Mouse (Mus musculus) adrenal gland, postnatal 14 days (tissue): ENCODE results near the gene Sox1. TPM values are rescaled to one million over a fixed set of nuclear protein-coding genes. Genes with fewer than 3 reads are reported as not detected.
A peak's percentile ranks its signal among the peaks of the same experiment; 100 is the strongest.

Experiments used
- DNase-seq: peaks from one replicate; pipeline ENCODE4 v3.0.0; 2021; ENCODE audit warnings: mixed read lengths
- microRNA-seq, 2 experiments: library from miRNA; unstranded; fragments of <30 nt; microRNA quantifications; one replicate each; pipeline ENCODE4 v1.2.0; 2021
- total RNA-seq: library from RNA; stranded (reverse); gene quantifications from 2 replicates; pipeline ENCODE4 v1.2.3, GENCODE M21; 2021

Sox1 gene
- total RNA-seq, 1 experiment from 2014 or later: not detected

DNA sequence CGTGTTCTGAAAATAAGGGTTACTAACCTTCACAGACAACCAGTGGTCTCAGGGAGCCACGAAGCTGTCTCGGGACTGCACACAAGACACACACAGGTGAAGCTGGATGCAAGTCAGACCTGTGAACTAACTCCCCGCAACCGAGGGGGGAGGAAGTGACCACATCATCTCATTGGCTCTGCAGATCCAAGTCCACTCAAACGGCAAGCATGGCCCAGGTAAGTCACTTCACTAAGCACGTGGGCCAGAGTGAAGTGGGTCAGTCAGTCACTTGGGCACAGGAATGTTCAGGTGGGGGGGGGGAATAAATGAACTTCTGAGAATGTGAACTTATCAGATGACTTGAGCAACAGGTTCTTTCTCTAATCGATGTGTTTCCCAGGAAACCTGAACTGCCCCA lies 30.8 kb downstream of the Sox1 start:
- no peak for DNase-seq

DNA sequence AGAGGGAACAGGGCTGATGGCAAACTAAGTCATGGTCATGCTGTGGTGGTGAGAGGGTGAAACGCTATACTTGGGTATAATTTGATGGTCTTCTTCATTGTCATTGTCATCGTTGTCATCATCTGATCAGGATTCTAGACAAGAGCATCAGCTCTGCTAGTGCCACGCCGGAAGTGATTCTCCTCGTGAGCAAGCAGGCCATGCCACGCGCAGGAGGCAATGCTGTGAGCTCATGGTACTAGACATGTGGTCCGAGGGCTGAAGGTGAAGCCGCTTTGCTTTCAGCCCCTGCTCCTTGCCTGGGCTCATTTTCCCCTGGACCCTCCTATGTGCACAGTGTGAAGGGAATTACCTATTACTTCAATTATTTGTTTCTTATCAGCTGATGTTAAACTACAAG lies 32.3 kb downstream of the Sox1 start:
- no peak for DNase-seq

DNA sequence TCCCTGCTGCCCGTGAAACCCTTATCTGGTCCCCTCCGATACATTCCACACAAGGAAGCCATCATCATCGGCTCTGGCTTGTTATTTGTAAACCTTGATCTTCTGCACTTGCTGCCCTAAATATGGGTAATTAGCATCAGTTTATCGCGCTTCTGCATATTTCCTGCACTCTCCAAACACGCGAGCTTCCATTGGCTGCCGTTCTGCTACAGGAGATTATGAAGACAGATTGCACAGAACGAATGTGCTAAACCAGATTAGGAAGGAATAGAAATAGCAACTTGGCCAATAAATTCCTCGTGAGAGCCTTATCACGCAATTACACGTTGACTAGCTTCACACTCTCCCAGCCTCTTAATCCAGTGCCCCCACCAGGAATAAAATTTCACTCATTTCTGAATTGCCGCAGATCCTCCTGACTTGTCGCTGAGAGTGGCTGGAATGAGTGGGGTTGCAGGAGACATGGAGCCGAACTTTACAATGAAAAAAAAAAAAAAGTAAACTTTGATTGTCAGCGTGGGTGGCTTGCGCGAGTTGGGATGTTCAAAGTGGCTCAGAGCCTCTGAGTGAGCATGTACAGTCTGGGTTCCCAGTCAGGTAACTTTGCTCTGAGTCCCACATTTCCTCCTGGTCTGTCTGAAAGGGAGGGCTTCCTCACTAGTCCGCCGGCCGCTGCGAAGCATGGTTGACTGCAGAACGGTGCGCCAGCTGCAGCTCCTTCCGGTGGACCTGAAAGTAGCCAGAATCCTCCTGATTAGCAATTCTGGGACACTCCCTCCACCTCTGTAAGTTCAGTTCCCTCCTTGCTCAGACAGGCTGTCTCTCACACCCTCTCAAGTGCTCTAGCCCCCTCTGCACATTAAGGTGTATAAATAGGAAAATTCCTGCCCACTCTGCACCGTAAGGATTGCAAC lies 33.0 kb downstream of the Sox1 start:
- DNase-seq: no peak

DNA sequence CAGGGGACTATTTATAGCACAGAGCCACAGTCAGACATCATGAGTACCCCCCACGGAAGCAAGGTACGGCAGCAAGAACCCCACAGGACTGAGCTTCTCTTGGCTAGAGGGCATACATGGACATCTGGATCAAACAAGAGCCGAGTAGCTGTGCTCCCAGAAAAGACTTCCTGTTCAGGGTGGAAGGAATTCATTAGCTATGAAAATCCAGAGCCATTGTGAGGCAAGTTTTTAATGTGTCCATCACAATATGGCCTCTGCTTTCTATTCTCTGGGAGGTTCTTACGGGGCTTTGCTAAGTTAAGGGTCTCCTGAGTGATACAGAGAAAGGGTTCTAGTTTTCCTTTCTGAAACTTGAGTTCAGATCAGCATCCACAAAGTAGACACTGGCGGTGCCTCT lies 33.8 kb downstream of the Sox1 start:
- no peak for DNase-seq

DNA sequence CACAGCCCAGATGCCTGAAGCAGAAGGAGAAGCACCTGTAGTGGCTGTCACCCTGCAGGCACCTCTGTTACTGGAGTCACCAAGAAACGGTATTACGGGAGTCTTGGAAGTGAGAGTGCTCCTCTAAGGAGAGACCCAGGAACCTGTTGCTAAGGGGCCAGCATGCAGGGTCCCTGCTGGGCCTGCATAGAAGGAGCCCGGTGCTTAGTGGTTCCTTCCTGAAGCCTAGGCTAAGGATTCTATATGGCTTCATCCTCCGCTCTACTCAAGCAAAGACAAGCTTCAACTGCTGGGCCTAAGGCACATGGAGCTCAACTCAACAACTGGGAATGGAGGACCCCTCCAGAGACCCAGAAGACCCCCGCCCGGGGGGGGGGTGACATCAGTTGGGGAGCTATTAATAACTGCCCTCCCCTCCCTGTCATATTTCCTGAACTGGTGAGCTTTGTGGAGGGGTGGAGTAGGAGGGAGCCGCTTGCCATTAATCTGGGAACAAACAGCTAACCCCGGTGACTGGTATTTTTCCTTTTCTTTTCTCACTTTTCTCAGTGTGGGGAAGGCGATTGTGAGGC lies 34.6 kb downstream of the Sox1 start:
- no peak for DNase-seq

DNA sequence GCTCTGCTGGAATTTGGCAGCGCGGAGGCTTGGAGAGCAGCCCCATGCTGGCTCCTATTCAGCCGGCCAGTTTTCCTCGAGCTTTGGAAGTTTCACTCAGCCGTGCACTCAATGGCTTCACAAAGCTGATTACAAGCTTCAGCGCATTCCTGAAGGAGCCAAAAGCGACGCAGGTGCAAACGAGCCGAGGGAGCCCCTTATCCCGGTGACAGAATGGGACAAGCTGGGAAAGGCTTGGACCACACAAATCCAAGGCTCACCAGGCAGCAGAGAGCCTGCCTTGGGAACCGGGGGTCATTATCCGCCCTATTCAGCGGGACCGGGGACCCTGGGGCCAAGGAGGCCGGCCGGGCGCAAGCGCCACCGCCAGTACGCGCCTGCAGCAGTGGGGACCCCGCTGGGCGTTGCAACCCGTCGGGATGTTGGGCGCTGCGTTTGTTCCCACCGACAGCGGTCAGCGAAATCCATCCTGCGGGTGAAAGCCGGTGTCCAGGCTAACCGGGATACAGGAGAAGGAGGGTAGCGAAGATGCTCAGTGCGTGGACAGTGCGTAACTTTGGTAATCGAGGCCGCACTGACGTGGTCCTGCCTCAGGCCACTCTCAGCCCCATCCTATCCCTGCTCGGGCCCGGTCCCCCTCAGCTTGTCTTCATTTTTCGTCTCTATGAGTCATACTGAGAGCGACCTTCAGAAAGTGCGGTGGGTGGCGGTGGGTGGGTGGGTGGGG lies 35.2 kb downstream of the Sox1 start:
- DNase-seq: no peak

DNA sequence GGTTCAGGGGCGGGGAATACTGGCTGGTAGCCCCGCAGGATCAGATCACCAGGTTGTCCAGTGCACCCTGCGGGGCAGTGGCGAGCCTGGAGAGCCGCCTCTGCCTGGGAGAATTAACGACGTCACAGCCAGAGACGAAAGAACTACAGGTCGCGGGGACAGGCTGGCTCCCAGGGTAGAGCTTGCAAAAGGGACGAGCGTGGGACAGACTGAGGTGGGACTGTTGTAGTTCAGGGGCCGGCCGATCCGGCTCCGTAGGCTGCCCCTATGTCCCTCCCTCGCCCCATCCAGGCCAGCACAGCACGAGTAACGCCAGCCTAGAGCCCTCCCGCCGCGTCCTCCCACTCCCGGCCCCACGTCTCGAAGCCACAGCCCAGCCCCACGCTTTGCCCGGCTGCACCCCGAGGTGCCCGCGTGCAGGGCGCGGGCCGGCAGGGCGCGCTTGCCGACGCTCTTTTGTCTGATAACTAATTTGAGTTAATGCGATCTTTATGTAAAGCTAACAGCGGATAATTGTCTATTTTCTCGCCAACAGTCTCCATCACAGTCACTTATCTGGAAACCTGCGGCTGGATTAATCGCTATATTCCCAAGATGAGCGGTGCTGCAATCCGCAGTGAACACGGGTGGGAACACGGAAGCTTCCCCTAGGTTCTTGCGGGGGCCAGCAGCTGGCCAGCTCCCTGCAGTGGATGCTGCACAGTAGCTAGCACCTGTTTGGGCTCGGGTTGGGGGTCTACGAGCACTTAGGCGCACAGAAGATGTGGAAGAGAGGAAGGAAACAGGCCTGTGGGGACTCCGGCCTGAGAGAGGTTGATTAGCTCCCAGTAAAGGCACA lies 36.0 kb downstream of the Sox1 start:
- DNase-seq: peak; percentile 6

DNA sequence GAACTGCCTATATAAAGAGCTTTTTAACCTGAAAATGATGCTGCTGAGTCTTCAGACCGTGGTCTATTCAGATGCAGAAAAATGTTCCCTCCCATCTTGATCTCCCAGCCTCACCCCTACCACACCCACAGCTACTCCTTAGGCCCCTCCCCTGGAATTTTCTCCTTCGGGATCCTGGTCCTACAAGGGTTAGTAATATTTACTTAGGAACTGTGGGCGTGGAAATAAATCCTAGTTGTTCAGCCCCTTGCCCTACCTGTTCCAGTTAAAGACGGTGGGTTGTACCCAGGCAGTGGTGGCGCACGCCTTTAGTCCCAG lies 36.6 kb downstream of the Sox1 start:
- DNase-seq: no peak

DNA sequence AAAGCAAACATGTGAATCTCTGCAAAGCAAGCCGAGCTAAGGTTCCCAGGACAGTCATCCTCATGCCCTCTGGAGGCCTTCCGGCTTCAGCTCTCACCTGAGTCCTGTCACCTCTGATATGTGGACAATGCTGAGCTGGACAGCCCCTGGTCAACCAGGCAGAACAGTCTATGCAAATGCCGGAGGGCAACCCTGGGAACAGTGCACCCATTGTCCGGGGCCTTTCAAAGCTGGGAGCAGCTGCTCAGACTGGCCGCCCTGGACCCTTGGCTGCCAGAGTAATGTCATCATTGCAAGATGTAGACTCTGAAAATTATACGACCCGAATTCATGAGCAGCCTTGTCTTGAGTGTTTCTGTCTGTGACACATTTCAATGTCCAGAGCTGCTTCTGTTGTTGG lies 37.5 kb downstream of the Sox1 start:
- no peak for DNase-seq

DNA sequence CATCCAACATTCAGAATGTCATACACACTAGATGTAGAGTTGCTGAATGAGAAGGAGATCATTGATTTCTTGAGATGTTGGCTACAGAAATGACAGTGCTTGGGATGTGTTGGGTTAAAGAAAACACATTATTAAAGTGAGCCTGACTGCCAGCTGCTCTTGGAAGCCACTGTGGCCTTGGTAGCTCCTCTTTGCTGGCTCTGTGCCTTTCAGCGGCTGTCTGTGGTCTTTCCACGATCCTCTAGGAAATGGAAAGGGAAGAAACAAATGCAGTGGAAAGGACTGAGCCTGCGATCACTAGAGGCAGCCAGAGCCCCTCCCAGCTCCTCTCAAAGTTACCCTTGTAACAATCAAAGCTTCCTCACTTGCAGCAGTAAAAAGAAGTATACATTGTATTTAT lies 39.7 kb downstream of the Sox1 start:
- peak; percentile 39 for DNase-seq

DNA sequence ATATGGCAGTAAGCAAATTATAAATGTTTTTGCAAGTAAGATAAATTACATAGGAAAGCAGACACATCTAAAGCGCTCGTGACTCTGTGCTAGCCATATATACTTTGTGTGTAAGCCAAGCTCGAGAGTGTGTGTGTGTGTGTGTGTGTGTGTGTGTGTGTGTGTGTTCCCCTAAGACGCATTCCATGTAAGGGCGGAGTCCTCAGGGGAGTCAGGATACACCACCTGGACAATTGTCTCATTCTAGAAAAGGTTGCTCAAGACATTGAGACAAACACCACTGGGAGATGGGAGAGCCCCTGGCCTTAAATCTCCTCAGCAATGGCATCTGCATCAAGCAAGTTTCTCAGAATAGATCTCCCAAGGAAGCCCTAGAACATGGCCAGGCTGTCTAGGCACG lies 42.9 kb downstream of the Sox1 start:
- DNase-seq: no peak

DNA sequence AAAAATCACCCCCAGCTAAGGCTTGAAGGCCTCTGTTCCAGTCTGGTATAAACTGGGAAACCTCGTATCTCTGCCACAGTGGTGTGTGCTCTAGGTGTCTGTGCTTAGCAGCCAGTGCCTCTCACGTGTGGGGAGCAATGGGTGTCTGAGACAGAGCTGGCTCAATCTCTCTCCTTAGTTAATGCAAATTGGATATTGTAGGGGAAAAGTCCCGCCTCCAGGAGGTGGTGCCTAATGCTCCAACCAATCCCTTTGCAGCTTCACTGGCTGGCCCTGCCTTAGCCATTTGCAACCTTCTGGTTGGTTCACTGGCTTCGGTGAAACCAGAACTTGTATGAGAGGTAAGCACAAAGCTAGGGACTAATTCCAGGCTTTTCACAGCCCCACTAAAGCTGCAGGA lies 43.9 kb downstream of the Sox1 start:
- DNase-seq: no peak

DNA sequence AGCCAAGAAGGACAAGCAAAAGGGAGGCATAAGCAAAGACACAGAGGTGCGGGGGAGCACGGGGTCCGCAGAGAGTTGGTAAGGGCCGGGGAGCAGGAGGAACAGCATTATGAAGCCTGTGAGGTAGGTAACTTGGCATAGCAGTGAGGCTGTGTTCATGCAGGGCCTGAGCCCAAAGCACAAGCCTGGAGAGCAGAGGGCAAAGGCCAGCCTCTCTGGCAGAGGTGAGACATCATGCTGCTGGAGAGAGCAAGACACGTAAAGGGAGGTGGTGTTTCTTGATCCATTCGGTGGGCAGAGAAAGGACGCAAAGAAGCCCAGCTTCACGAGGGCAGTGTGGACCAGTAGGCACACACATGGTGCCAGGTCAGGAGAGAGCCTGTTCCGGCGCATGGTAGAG lies 44.8 kb downstream of the Sox1 start:
- DNase-seq: no peak

DNA sequence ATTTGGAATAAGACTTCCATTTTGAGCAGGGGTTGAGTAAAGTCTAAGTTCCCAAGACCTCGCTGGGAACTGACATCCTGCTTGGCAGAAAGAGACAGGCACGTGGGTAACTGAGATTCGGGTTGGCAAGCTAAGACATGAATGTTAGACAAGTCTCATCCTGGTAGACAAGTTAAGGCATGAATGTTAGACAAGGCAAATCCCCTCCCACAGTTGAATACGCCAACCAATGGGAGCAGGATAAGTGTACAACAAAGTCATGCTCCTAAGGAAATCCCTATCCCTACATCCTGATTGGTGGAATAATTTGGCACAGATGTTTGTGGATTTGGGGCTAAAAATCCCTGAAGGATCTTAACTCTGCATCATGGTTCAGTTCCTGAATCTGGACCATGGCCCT lies 45.9 kb downstream of the Sox1 start:
- no peak for DNase-seq

DNA sequence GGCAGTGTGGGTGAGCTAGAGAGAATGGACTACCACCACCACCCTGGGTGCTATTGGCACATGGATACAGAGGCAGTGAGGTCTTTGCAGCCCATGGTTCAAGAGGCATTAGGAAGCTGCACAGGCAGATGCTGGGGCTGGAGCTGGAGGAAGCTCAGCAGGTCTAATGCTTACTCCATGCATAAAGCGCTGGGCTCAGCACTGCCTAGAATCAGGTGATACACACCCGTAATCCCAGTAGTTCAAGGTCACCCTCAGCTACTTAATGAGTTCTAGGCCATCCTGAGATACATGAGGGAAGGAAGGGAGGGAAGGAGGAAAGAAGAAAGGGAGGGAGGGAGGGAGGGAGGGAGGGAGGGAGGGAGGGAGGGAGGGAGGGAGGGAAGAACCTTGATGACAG lies 50.2 kb downstream of the Sox1 start:
- DNase-seq: no peak

DNA sequence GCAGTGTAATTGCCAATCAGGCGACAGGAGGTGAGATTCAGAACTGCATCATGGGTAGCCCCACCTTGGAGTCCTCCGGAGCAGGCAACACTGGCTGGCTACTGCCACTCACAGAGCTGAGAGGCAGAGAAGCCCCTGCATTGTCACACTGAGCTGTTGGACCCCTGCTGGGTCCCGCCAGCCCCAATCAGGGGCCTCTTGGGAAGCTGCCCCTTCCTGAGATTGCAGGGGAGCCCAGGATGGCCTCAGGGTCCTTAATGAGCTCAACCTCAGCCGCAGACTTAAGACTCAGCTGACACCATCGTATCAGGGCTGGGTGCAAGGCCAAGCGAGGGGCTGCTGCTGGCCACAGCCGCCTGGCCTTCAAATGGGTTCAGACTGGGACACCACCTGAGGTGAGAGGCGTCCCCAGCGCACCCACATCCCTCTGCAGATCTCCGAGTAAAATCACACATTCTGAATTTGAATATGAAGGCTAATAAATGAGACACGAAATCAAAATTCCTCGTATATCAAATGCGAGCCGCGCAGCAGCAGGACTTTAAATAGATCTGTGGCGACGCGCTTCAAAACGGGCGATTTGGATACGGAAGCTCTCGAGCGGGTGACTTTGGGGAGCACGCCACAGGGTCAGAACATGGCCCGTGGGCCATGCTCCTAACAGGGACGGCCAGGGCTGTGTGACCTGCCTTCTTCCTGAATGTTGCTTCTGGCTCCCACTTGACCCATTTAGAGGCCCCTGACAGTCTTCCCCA lies 51.0 kb downstream of the Sox1 start:
- DNase-seq: no peak

Small RNAs within 50 kb of the gene (microRNA-seq; reads per million reads assigned to microRNA genes)
- gene Gm25239: 0 reads per million in 2 experiments

Other genes starting within 250 kb of the Sox1 start
- not detected in 2 replicates for gene A230072I06Rik, start 116.5 kb upstream of the Sox1 start, total RNA-seq
- gene Spaca7, start 177.7 kb downstream of the Sox1 start, total RNA-seq: not detected in 2 replicates